Mouse (Mus musculus) CH12.LX (cell line): ENCODE results near the gene Baz2b.

Source experiments
- CTCF ChIP-seq, 2 experiments: IDR thresholded peaks in 1 of 2; conservative IDR thresholded peaks in 1 of 2; 2 replicates each; pipeline ENCODE4 v1.5.1; 2011 to 2012; ENCODE audit warnings: low read depth in 2 of 2, low read length in 2 of 2, improper control_type of control experiment in 1 of 2, inconsistent platforms in 1 of 2, mild to moderate bottlenecking in 1 of 2, moderate library complexity in 1 of 2
- POLR2A ChIP-seq: IDR thresholded peaks from 2 replicates; pipeline ENCODE4 v1.6.1; 2011; ENCODE audit warnings: low read depth, mild to moderate bottlenecking, improper control_type of control experiment, low read length
- POLR2AphosphoS2 ChIP-seq: IDR thresholded peaks from 2 replicates; pipeline ENCODE4 v1.6.1; 2011; ENCODE audit warnings: low read depth, low read length, improper control_type of control experiment

DNA sequence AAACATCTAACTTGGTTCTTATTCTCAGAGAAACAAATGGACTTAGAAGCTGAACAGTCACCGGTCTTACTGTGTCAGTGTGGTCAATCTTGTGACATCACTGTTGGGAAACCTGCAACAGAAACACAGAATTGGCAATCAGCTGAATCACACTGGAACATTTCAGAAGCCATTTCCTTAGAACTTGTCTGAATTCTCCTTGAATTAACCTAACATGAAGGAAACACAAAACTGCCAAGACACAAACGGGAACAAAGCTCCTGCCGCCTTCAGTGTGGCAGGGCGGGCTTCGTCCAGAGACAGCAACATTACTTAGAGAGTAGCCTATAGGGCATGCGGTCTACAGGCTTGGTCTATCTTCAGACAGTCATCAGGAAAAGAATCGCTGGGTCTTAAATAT is 132.8 kb downstream of the Baz2b start:
- TF ChIP-seq POLR2AphosphoS2 (no peak), CTCF (conservative IDR thresholded peaks at IDR 0.05 in 1 of 2, IDR thresholded peaks at IDR 0.05 in 1 of 2; ENCODE audit: low read depth in 2 of 2, low read length in 2 of 2) (no peak), POLR2A (no peak)
